Mouse (Mus musculus) heart, postnatal 0 days (tissue): ENCODE results near the gene Unc119. TPM values are rescaled to one million over a fixed set of nuclear protein-coding genes. Genes with fewer than 3 reads are reported as not detected.

Experiments
- ATAC-seq: fragments of 200-750 bp; cut with Nextera tagmentation; 2 replicates; pipeline ENCODE4 v1.8.0; 2017; ENCODE audit warnings: low read depth, moderate number of reproducible peaks, moderate library complexity; ENCODE audit not compliant: insufficient read depth
- DNase-seq: peaks from one replicate; pipeline ENCODE4 v3.0.0-alpha.2; 2016; ENCODE audit warnings: low spot score
- H3K27ac ChIP-seq: fragments of 300-500 bp; sonication (generic); 2 replicates; pipeline ENCODE4 v1.5.1; 2014; ENCODE audit warnings: low read depth, mild to moderate bottlenecking
- H3K27me3 ChIP-seq: fragments of 300-500 bp; sonication (generic); 2 replicates; pipeline ENCODE4 v1.6.1; 2014; ENCODE audit warnings: low read length, mixed read lengths; ENCODE audit not compliant: control insufficient read depth, insufficient read depth
- H3K36me3 ChIP-seq: fragments of 300-500 bp; sonication (generic); replicated peaks from 2 replicates; pipeline ENCODE4 v1.6.1; 2014; ENCODE audit warnings: low read length, mixed read lengths; ENCODE audit not compliant: control insufficient read depth, insufficient read depth
- H3K4me1 ChIP-seq: fragments of 300-500 bp; sonication (generic); 2 replicates; pipeline ENCODE4 v1.6.1; 2014; ENCODE audit warnings: antibody characterized with exemption; ENCODE audit not compliant: control insufficient read depth, insufficient read depth
- H3K4me2 ChIP-seq: fragments of 300-500 bp; sonication (generic); 2 replicates; pipeline ENCODE4 v1.6.1; 2014; ENCODE audit warnings: low read depth, mild to moderate bottlenecking, low read length, moderate library complexity
- H3K4me3 ChIP-seq: fragments of 300-500 bp; sonication (generic); 2 replicates; pipeline ENCODE4 v1.5.1; 2014; ENCODE audit warnings: low read depth, low read length
- H3K9ac ChIP-seq: fragments of 300-500 bp; sonication (generic); replicated peaks from 2 replicates; pipeline ENCODE4 v1.6.1; 2014; ENCODE audit warnings: low read depth, low read length, mixed read lengths
- H3K9me3 ChIP-seq: fragments of 300-500 bp; sonication (generic); replicated peaks from 2 replicates; pipeline ENCODE4 v1.6.1; 2016; ENCODE audit warnings: low read length; ENCODE audit not compliant: control insufficient read depth
- CTCF ChIP-seq: IDR thresholded peaks from 2 replicates; pipeline ENCODE4 v1.5.1; 2016; ENCODE audit warnings: antibody characterized with exemption, control low read depth, low read depth
- EP300 ChIP-seq: IDR thresholded peaks from 2 replicates; pipeline ENCODE4 v1.6.1; 2016; ENCODE audit warnings: antibody characterized with exemption, low read depth
- WGBS: fragments of 180-500 bp; shearing (Covaris S2); extraction: QIAGEN DNeasy Blood & Tissue Kit; methylation state at CpG from one replicate; pipeline ENCODE4 v1.1.7; 2014; 5-methylcytosine and 5-hydroxymethylcytosine counted together
- polyA plus RNA-seq: library from polyadenylated mRNA; unstranded; fragments of >200 nt; fragmentation: Nextera tagmentation; extraction: Ambion mirVana; gene quantifications from 2 replicates; pipeline ENCODE4 v1.2.1, GENCODE M21; 2015
- total RNA-seq: library from RNA; depleted of rRNA; stranded (reverse); fragments of >200 nt; gene quantifications from 2 replicates; pipeline ENCODE4 v1.2.3, GENCODE M21; 2014; ENCODE audit warnings: low replicate concordance

Unc119 gene
- total and polyA plus RNA-seq, 2 experiments from 2014 or later, result 20.9 to 57.3 TPM

DNA sequence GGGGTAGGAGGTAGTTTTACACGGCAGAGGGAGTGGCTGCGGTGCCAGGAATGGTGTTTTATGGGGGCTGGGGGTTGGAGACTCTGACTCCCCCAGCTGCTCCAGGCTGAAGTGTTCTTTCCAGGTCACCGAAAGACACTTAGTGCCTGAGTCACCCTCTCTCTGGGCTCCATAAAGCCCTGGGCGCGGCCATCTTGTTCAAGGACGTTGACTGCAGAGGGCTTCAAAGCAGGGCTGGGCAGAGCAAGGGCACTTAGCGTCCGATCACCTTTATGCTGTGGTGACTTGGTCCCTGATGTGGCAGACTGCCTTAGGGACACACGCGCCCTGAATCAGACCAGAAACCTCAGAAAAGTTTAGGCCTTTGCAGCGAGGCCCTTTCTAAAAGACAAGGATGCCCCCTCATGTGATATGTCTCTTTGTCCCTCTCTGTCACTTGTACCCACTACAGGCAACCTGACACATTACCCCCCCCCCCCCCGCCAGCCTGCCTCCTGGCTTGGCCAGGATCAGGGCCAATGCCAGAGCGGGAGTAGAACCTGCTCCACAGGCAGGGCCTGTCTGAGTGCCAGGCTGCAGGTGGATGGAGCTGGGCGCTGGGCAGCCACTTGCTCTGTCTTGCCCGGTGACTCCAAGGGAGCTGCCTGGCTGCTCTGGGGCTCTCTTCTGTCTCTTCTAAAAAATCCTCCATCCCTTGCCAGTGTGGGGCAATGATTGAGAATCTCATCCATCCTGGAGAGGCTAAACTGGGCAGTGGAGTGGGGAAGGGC lies 24.4 kb downstream of the Unc119 start:
- no peak for TF ChIP-seq CTCF
- TF ChIP-seq EP300, result no peak
- H3K9me3 ChIP-seq, result no peaks in the 10 kb centered on the region
- DNase-seq, result no peak
- no peak overlapping the region for H3K4me3 ChIP-seq
- H3K4me2 ChIP-seq, result no peak overlapping the region
- H3K4me1 ChIP-seq, result no peaks in the 10 kb centered on the region
- H3K9ac ChIP-seq, result no peak overlapping the region
- H3K36me3 ChIP-seq, result no peaks in the 10 kb centered on the region
- H3K27me3 ChIP-seq, result 0 out of 2 replicates have a peak, but pooled peaks cover 10% of the 10 kb centered on the region
- no peak overlapping the region for H3K27ac ChIP-seq
- ATAC-seq, result no peak
- 86% methylated on average over 15 of the region's 15 CpGs for WGBS

GRCm38 (mm10) chr11:78370389-78370788 lies 27.1 kb downstream of the Unc119 start:
- no peaks in the 10 kb centered on the region for H3K9me3 ChIP-seq
- TF ChIP-seq EP300 (no peak), CTCF (no peak)
- no peaks in the 10 kb centered on the region for H3K36me3 ChIP-seq
- H3K4me2 ChIP-seq, result no peak overlapping the region
- DNase-seq (no peak), ATAC-seq (no peak)
- 40% methylated on average over 1 of the region's 1 CpGs for WGBS
- no peak overlapping the region for H3K4me3 ChIP-seq
- H3K9ac ChIP-seq, result no peak overlapping the region
- no peaks in the 10 kb centered on the region for H3K4me1 ChIP-seq
- H3K27me3 ChIP-seq, result 0 out of 2 replicates have a peak, but pooled peaks cover 6% of the 10 kb centered on the region
- H3K27ac ChIP-seq, result no peak overlapping the region

- Histone ChIP-seq H3K27ac (no peak overlapping the region), H3K4me3 (no peak overlapping the region), H3K9ac (no peak overlapping the region), H3K4me1 (no peaks in the 10 kb centered on the region), H3K9me3 (no peaks in the 10 kb centered on the region), H3K4me2 (no peak overlapping the region), H3K27me3 (0 out of 2 replicates have a peak, but pooled peaks cover 2% of the 10 kb centered on the region), H3K36me3 (no peaks in the 10 kb centered on the region)
- no peak for DNase-seq
- TF ChIP-seq EP300 (no peak), CTCF (no peak)
- no peak for ATAC-seq
- 87% methylated on average over 11 of the region's 11 CpGs for WGBS
Observed at GRCm38 (mm10) chr11:78371711-78372110, 28.4 kb downstream of the Unc119 start.

GRCm38 (mm10) chr11:78372166-78372565 lies 28.9 kb downstream of the Unc119 start:
- no peaks in the 10 kb centered on the region for H3K4me1 ChIP-seq
- H3K4me3 ChIP-seq, result no peak overlapping the region
- H3K27ac ChIP-seq, result no peak overlapping the region
- 62% methylated on average over 3 of the region's 3 CpGs for WGBS
- H3K9me3 ChIP-seq, result no peaks in the 10 kb centered on the region
- no peak overlapping the region for H3K4me2 ChIP-seq
- H3K36me3 ChIP-seq, result no peaks in the 10 kb centered on the region
- TF ChIP-seq CTCF (no peak), EP300 (no peak)
- no peak overlapping the region for H3K9ac ChIP-seq
- no peaks in the 10 kb centered on the region for H3K27me3 ChIP-seq
- ATAC-seq (no peak), DNase-seq (no peak)

DNA sequence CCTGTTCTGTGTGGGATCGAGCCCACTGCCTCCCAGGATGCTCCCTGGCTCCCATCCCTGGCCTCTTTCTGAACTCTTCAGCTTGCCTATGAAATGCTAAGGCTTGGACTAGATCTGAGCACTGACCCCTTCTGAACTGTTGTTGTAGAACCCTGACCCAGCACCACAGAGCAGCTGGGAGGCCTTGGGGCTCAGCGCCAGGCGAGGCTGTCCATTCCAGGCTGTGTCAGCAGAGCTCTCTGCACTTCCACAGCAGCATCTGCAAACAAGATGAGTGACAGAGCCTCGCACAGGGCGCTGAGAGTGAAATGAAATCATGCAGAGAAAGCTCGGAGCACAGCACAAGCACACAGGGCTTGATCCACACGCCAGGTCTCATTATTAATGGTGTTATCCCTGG lies 29.3 kb downstream of the Unc119 start:
- WGBS, result 54% methylated on average over 7 of the region's 7 CpGs
- H3K9me3 ChIP-seq, result no peaks in the 10 kb centered on the region
- H3K4me1 ChIP-seq, result no peaks in the 10 kb centered on the region
- H3K27me3 ChIP-seq, result no peaks in the 10 kb centered on the region
- H3K27ac ChIP-seq, result no peak overlapping the region
- H3K9ac ChIP-seq, result no peak overlapping the region
- H3K4me2 ChIP-seq, result no peak overlapping the region
- TF ChIP-seq CTCF (no peak), EP300 (no peak)
- no peak for DNase-seq
- no peaks in the 10 kb centered on the region for H3K36me3 ChIP-seq
- no peak for ATAC-seq
- H3K4me3 ChIP-seq, result no peak overlapping the region

DNA sequence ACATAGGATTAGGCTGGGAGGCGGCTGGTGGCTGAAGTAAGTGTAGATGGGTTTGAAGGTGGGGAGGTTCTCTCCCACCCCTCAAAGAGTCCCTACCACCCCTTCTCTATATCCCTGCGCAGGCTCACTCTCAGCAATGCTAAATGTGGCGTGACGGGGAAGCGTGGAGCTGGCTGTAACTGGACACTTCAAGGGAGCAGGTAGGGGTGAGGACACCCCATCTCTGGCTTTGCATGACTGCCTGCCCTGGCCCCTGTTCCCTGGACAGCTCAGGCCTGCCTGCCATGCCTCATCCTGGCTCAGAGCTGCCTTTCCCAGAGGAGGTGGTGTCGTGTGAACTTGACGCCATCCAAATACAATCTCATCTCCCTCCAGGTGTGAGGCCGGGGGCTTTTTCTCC lies 30.9 kb downstream of the Unc119 start:
- H3K27me3 ChIP-seq, result no peaks in the 10 kb centered on the region

More for the DNA sequence above, 30.9 kb downstream of the Unc119 start:
- no peaks in the 10 kb centered on the region for H3K9me3 ChIP-seq
- WGBS, result 73% methylated on average over 8 of the region's 8 CpGs
- no peak overlapping the region for H3K4me3 ChIP-seq
- no peaks in the 10 kb centered on the region for H3K36me3 ChIP-seq
- no peaks in the 10 kb centered on the region for H3K4me1 ChIP-seq
- H3K4me2 ChIP-seq, result no peak overlapping the region
- no peak overlapping the region for H3K9ac ChIP-seq
- no peak for ATAC-seq
- H3K27ac ChIP-seq, result no peak overlapping the region
- no peak for DNase-seq
- TF ChIP-seq EP300 (no peak), CTCF (no peak)
